Mouse (Mus musculus) cerebellum, adult 11 months (tissue): ENCODE measurements around the gene Tom1.

ENCODE experiments used
- DNase-seq: peaks from one replicate; pipeline ENCODE4 v3.0.0; 2022

The Tom1 gene

DNA sequence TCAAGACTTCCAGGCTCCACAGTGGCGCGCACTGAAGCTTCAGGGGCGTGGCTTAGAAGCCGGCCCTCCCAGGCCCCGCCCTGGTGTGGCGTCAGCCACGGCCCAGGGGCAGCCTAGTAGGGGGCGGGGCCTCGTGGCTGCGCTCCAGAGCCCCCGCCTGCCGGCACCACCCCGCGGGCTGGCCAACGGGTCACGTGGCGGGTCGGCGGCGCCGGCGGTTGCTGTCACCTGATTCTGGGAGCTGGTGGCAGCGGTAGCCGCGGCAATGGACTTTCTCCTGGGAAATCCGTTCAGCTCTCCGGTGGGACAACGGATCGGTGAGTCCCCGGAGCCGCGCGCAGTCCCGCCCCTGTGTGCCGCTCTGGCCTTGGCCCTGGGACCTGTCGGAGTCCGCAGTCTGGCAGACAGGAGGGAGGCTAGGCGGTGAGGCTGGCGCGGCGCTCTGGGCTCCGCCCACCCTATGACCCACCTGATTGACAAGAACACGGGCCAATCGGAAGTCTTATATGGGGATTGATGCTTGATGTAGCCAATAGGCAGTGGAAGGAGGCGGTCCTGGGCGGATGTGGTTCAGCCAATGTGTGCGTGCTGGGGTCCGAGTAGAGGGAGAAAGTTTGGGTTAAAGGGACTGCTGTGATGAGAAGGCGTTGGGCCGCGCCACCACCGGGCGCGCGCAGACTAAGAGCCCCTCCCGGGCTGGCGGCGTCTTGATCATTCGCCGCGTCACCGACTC is at the start of gene Tom1:
Gene Tom1, plus strand, starts transcription at position 195 of the 733 bp plus-strand sequence.
- peak; percentile 99 for DNase-seq

DNA sequence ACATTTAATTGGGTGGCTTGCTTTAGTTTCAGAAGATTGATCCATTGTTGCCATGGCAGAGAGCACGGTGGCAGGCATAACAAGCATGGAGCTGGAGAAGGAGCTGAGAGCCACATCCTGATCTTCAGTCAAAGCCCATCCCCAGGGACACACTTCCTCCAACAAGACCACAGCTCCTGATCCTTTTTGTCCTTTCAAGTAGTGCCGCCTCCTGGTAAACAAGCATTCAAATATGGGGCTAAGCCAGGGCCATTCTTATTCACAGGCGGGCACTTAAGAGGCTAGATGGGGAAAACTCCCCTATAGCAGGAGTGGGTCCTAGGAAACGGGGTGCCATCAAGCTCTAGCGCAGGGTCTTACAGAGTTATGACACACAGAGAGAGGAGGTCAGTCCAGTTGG is 46.1 kb upstream of the Tom1 start:
- DNase-seq: no peak

- DNase-seq: no peak
Measured at GRCm38 (mm10) chr8:74990021-74990420, 43.5 kb upstream of the Tom1 start.

GRCm38 (mm10) chr8:74993081-74993474 is 40.4 kb upstream of the Tom1 start, which contains the start of gene Hmgxb4:
Gene Hmgxb4 (plus strand): TSS chr8:74993356.
- no peak for DNase-seq

- peak; percentile 81 for DNase-seq
Measured at GRCm38 (mm10) chr8:74993475-74994451, 39.7 kb upstream of the Tom1 start.

GRCm38 (mm10) chr8:74994540-74994939 is 39.0 kb upstream of the Tom1 start:
- DNase-seq: peak; percentile 9

GRCm38 (mm10) chr8:75000431-75000830 is 33.1 kb upstream of the Tom1 start:
- no peak for DNase-seq

- DNase-seq: no peak
Measured at GRCm38 (mm10) chr8:75008826-75009225, 24.7 kb upstream of the Tom1 start.

DNA sequence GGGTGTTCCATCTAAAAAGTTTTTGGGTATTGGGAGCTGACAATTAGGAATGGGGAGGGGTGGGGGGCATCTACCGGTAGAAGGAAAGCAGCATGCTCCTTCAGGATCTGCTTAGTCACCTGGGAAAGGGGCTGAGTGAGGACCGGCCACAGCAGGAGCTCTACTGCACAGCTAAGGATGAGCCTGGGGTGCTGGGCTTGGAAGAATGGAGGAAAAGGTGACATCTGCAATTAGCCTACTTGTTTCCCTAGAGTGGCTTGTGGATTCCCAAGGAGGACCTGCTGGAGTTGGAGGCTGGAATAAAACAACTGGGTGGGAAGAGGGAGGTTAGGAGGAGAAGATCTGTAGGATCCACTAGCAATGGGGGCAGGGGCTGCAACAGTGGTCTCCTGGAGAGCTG is 19.9 kb upstream of the Tom1 start:
- no peak for DNase-seq

DNA sequence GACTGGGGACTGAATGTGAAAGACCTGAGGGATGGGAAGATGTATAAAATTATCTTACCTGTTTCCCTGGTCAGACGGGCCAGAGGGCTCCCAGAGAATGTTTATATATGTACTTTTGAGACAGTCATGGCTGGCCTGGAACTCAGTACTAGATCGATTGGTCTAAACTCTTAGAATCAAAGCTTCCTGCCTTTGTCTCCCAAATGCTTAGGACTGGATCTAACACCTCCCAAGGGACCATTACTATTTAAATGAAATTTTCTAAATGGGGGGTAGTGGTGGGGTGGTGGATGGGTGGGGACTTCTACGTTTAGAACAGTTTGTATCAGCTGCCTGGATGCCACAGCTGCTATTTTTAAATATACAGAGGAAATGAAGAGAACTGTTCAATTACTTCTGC is 19.5 kb upstream of the Tom1 start:
- no peak for DNase-seq

DNA sequence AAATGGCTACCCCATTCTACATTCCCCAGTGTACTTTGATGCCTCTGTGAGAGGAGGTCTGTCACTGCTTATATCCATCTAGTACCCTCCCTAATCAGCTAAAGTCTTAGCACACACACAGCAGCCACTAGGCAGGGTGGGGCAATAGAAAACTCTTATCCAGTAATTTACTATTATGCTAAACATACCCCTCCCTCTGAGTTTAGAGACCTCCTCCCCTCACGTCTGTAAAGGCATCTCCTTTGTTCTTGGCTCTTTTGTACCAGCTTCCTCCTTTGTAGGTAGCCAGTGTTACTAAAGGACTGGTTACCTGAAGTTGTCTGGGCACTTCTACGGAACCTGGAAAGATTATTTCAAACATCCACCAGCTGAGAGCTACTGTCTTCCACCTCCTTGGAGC is 17.5 kb upstream of the Tom1 start:
- no peak for DNase-seq

DNA sequence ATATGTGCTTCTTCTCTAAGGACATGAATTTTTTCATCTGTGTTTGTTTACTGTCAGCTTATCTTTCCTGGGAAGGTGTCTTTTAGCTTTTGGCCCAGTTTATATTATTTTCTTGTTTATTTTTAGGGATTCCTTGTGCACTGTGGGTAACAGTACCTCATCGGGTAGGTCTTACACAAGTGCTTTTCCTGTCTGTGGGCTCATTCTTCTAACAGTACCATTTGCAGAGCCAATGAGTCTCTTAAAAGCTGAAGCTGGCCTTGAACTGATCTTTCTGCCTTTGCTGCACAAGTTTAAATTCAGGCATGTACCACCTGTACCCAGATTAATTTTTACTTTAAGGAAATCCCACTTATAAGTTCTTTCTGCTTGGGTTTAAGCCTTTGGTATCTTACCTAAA is 17.1 kb upstream of the Tom1 start:
- DNase-seq: no peak

- DNase-seq: no peak
Measured at GRCm38 (mm10) chr8:75018274-75018972, 15.1 kb upstream of the Tom1 start.

- DNase-seq: no peak
Measured at GRCm38 (mm10) chr8:75023660-75024316, 9.7 kb upstream of the Tom1 start.

- no peak for DNase-seq
Measured at GRCm38 (mm10) chr8:75025809-75026208, 7.7 kb upstream of the Tom1 start.

- DNase-seq: no peak
Measured at GRCm38 (mm10) chr8:75030453-75031024, 3.0 kb upstream of the Tom1 start.

- no peak for DNase-seq
Measured at GRCm38 (mm10) chr8:75032961-75033360, 544 bp upstream of the Tom1 start.

DNA sequence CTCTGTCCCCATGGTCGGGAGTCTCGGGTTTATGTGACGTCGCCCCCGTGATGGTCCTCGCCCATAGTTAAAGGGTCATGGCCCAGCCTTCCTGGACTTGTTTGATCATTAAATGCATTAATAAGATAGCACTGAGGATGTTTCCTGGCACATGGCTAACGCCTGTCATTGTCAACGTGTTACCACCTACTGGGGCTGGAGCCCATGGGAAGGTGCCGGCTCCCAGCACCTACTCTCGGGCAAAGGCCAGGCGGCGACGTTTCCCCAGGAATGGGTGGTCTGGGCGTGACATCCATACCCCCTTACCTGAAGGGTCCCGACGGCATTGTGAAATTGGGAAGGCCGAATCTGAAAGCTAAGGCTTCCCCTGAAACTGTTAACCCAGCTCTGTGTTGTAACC is 780 bp downstream of the Tom1 start:
- DNase-seq: no peak

GRCm38 (mm10) chr8:75035640-75036039 is 2.1 kb downstream of the Tom1 start:
- DNase-seq: no peak

GRCm38 (mm10) chr8:75038497-75038896 is 5.0 kb downstream of the Tom1 start:
- no peak for DNase-seq

DNA sequence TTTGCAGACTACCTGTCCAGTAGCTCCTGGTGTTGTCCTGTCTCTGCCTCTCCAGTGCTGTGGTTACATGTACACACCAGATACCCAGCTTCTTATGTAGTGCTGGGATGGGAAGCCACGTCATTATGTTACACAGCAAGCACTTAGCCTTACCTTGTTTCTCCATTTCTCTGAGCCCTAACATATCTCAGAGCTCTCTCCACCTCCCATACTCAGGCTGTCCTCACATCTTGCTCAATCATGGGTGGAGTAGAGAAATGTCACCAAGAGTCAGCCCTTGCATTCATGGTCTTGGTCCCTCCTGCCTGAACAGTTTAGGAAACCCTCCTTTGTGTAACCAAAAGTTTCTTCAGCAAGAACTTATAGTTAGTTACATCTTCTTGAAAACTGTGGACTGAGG is 6.2 kb downstream of the Tom1 start:
- no peak for DNase-seq

DNA sequence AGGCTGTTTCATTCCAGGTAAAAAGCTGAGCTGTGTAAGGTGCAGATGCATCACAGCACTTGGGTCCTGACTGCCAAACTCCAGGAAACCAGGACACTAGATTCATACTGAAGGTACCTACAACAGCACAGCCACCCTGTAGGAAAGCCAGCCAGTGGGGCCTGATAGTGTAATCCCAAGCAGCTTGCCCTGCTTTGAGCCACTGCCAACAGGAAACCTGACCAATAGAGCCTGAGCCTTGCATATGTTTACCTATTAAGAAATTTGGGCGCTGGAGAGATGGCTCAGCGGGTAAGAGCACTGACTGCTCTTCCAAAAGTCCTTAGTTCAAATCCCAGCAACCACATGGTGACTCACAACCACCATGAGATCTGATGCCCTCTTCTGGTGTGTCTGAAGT is 8.7 kb downstream of the Tom1 start:
- peak; percentile 27 for DNase-seq
